Mouse (Mus musculus) liver, postnatal 0 days (tissue): Measurements from ENCODE around the gene Tmem190. TPM values are rescaled to one million over a fixed set of nuclear protein-coding genes. Genes with fewer than 3 reads are reported as not detected.

Source experiments
- ATAC-seq: fragments of 200-750 bp; cut with Nextera tagmentation; 2 replicates; pipeline ENCODE4 v1.8.0; 2017; ENCODE audit warnings: mild to moderate bottlenecking, moderate library complexity
- DNase-seq: peaks from one replicate; pipeline ENCODE4 v3.0.0-alpha.2; 2016
- H3K27ac ChIP-seq: fragments of 300-500 bp; sonication (generic); 2 replicates; pipeline ENCODE4 v1.5.1; 2014; ENCODE audit warnings: antibody characterized with exemption, moderate library complexity, mild to moderate bottlenecking, low read depth
- H3K27me3 ChIP-seq: fragments of 300-500 bp; sonication (generic); 2 replicates; pipeline ENCODE4 v1.6.1; 2014; ENCODE audit warnings: low read length, control low read depth, mixed read lengths; ENCODE audit not compliant: insufficient read depth
- H3K36me3 ChIP-seq: fragments of 300-500 bp; sonication (generic); replicated peaks from 2 replicates; pipeline ENCODE4 v1.6.1; 2014; ENCODE audit warnings: mild to moderate bottlenecking, control low read depth, low read length, moderate library complexity, mixed read lengths; ENCODE audit not compliant: insufficient read depth
- H3K4me1 ChIP-seq: fragments of 300-500 bp; sonication (generic); 2 replicates; pipeline ENCODE4 v1.6.1; 2014; ENCODE audit warnings: antibody characterized with exemption, mild to moderate bottlenecking, control low read depth; ENCODE audit not compliant: insufficient read depth
- H3K4me2 ChIP-seq: fragments of 300-500 bp; sonication (generic); 2 replicates; pipeline ENCODE4 v1.6.1; 2014; ENCODE audit warnings: low read depth, mild to moderate bottlenecking, low read length, moderate library complexity, mixed read lengths
- H3K4me3 ChIP-seq: fragments of 300-500 bp; sonication (generic); 2 replicates; pipeline ENCODE4 v1.5.1; 2014; ENCODE audit warnings: low read depth, low read length
- H3K9ac ChIP-seq: fragments of 300-500 bp; sonication (generic); replicated peaks from 2 replicates; pipeline ENCODE4 v1.6.1; 2014; ENCODE audit warnings: mild to moderate bottlenecking, moderate library complexity
- H3K9me3 ChIP-seq: fragments of 300-500 bp; sonication (generic); 2 replicates; pipeline ENCODE4 v1.6.1; 2016; ENCODE audit warnings: mild to moderate bottlenecking, control low read depth, low read length, mixed read lengths
- CTCF ChIP-seq: sonication (generic); IDR thresholded peaks from 2 replicates; pipeline ENCODE4 v1.5.1; 2016; ENCODE audit warnings: antibody characterized with exemption, low read depth
- EP300 ChIP-seq: IDR thresholded peaks from 2 replicates; pipeline ENCODE4 v1.6.1; 2016; ENCODE audit warnings: antibody characterized with exemption, low read depth, mild to moderate bottlenecking
- WGBS: fragments of 180-500 bp; shearing (Covaris S2); extraction: QIAGEN DNeasy Blood & Tissue Kit; methylation state at CpG from one replicate; pipeline ENCODE4 v1.1.7; 2014; ENCODE audit not compliant: insufficient replicate concordance; 5-methylcytosine and 5-hydroxymethylcytosine counted together
- polyA plus RNA-seq: library from polyadenylated mRNA; unstranded; fragments of >200 nt; fragmentation: Nextera tagmentation; extraction: Ambion mirVana; gene quantifications from 2 replicates; pipeline ENCODE4 v1.2.1, GENCODE M21; 2015

The Tmem190 gene
- polyA plus RNA-seq, 1 experiment from 2014 or later: 0.34 TPM

DNA sequence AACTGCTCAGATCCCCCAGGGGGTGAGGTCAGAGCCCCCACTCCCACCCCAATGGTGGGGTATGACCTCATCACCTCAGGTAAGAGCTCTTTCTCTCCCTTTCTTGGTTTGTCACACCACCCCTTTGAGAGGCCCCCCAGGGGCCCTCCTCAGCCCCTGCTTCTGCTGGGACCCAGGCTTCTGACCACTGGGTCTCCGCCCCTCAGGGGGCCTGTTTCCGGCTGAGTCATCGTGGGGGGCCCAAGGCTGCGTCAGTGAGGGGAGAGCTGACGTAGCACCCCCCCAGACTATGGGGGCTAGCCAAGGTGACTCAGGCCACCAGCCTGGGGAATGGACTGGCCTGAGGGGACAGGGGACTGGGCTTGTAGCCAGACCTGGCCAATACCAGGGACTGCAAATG is 2.8 kb upstream of the Tmem190 start:
- DNase-seq (no peak), ATAC-seq (no peak)
- H3K27ac ChIP-seq: no peak overlapping the region
- no peaks in the 10 kb centered on the region for H3K9me3 ChIP-seq
- peaks cover 51% of the 10 kb centered on the region for H3K27me3 ChIP-seq
- no peak overlapping the region for H3K9ac ChIP-seq
- no peak overlapping the region for H3K4me2 ChIP-seq
- peaks cover 9% of the 10 kb centered on the region for H3K4me1 ChIP-seq
- H3K36me3 ChIP-seq: 0 out of 2 replicates have a peak, but pooled peaks cover 4% of the 10 kb centered on the region
- H3K4me3 ChIP-seq: no peak overlapping the region
- no peak for TF ChIP-seq EP300
- TF ChIP-seq CTCF: no peak
- WGBS: 17% methylated on average over 5 of the region's 5 CpGs

DNA sequence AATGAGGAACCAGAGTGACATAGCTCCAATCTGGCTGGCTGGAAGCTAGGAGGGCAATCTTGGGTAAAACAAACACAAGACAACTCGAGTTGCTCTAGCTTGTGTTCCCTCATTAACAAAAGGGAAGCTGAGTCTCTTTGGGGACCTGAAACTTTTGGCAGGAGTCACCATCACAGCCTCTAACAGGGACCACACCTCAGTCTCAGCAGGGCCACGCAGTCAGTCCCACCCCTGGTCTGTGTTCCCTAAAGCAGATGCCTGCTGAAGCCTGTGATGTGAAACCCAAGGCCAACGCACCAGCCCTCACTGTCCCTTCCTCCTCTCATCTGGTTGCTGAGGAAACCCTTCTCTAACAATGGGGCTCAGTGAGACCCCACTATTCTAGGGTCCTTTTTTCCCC is 607 bp upstream of the Tmem190 start:
- ATAC-seq (no peak), DNase-seq (no peak)
- Histone ChIP-seq H3K27ac (no peak overlapping the region), H3K36me3 (0 out of 2 replicates have a peak, but pooled peaks cover 4% of the 10 kb centered on the region), H3K27me3 (peaks cover 29% of the 10 kb centered on the region), H3K4me2 (no peak overlapping the region), H3K9me3 (no peaks in the 10 kb centered on the region), H3K9ac (no peak overlapping the region), H3K4me3 (no peak overlapping the region), H3K4me1 (peaks cover 5% of the 10 kb centered on the region; the same call in 1 of the 2 replicates)
- 44% methylated on average over 3 of the region's 3 CpGs for WGBS
- no peak for TF ChIP-seq EP300
- TF ChIP-seq CTCF: no peak

DNA sequence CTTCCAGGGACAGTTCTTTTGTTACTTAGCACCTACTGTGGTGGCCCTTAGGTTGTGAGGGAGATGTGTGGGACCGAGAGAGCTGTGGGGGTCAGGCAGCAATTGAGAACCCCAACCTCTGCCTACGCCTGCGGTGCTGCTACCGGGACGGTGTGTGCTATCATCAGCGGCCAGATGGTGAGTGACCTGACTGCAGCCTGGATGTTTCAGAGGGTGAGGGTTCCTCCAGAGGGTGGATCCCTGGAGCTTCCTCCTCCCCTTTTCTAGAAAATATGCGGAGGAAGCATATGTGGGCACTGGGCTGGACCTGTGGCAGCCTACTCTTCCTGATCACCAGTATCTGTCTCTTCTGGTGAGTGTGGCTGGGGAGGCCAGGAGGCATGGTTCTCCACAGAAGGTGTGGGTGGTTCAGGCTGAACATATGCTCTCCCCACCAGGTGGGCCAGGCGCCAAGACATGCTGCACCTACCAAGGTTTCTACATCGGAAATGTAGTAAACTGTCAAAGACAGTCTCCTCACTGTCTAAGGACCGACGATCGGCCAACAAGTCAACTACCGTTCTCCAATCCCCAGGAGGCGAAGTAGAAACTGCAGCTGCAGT is 1.0 kb downstream of the Tmem190 start:
- Histone ChIP-seq H3K9me3 (no peaks in the 10 kb centered on the region), H3K9ac (no peak overlapping the region)
- WGBS: 52% methylated on average over 14 of the region's 14 CpGs

DNA sequence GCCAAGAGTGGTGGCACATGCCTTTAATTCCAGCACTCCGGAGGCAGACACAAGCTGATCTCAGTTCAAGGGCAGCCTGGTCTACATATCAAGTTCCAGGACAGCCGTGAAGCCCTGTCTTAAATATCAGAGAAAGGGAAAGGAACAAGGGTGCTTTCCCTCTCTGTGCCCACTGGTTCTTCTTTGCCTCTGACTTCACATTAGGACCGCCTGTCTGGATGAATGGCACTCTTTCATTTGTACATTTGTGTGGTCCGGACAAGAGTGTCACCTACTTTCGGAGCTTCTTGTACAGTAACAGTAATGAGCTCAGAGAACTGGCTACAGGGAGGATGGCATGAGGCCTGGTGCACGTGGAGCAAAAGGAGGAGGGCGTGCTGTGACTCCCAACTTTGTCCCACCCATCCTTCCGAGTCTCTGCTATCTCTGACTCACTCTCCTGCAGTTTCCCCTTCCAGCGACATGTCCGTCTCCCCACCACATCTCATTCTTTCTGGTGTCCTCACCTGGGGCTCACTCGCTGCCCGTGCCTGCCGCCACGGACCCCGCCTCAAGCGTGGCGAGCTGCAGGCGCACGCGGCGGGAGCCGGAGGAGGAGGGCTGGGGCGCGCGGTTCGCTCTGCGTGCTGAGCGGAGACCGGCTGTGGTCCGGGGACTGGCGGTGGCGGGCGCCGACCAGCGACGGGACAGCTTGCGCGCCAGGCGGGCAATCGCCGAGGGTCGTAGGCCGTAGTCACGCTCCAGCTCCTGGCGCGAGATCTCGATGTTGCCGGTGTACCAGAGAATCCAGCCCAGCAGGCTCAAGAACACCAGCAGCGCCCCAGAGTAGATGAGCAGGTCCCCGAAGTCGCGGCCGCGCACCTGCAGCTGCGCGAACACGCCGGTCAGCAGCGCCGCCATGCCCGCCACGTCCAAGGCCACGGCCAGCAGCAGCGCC is 6.0 kb downstream of the Tmem190 start:
- peak overlapping the region; percentile 85 for H3K9ac ChIP-seq

More for the DNA sequence above, 1.0 kb downstream of the Tmem190 start:
- DNase-seq (peak; percentile 33), ATAC-seq (peak; percentile 73)
- 0 out of 2 replicates have a peak, but pooled peaks cover 4% of the 10 kb centered on the region for H3K36me3 ChIP-seq
- TF ChIP-seq CTCF (no peak), EP300 (no peak)
- H3K27me3 ChIP-seq: peaks cover 13% of the 10 kb centered on the region
- H3K4me2 ChIP-seq: no peak overlapping the region
- H3K27ac ChIP-seq: no peak overlapping the region
- no peak overlapping the region for H3K4me3 ChIP-seq
- peaks cover 8% of the 10 kb centered on the region for H3K4me1 ChIP-seq

DNA sequence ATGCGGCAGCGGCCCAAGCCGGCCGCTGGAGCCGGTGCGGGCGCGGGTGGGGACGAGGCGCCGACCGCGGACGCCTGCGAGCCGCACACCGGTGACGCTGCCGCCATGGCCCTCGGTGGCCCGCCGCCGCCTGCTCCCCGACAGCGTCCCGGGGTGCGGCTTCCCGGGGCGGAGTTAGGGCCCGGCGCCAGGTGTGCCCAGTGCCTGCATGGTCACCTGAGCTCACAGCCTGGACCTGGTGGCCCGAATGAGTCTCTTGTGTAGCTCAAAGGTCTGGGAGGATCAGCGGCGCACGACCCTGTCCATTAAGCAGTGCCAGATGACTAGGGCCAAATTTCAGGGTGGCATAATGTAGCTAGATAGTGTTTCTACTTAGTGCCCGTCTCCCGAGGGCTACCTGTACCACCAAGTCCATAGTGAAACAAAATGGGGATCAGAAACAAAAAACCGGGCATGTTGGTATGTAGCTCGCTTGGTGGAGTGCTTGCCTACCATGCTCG is 6.7 kb downstream of the Tmem190 start, which contains the start of gene Tmem238:
Gene Tmem238, minus strand, starts transcription at position 221 of the 500 bp plus-strand sequence.
- DNase-seq (peak; percentile 83), ATAC-seq (peak; percentile 50)
- H3K4me3 ChIP-seq: peak within 1 kb of the TSS; percentile 73
- WGBS: 10% methylated on average over 33 of the region's 40 CpGs
- no peaks in the 10 kb centered on the region for H3K27me3 ChIP-seq
- peak within 1 kb of the TSS; percentile 85 for H3K9ac ChIP-seq
- peaks cover 12% of the 10 kb centered on the region for H3K36me3 ChIP-seq
- TF ChIP-seq EP300 (no peak), CTCF (no peak)
- peak within 1 kb of the TSS; percentile 78 for H3K27ac ChIP-seq
- H3K4me2 ChIP-seq: peak within 1 kb of the TSS; percentile 98
- no peaks in the 10 kb centered on the region for H3K9me3 ChIP-seq
- peaks cover 28% of the 10 kb centered on the region for H3K4me1 ChIP-seq

More for the DNA sequence above, 6.0 kb downstream of the Tmem190 start:
- no peaks in the 10 kb centered on the region for H3K27me3 ChIP-seq
- WGBS: 2% methylated on average over 50 of the region's 64 CpGs
- peak overlapping the region; percentile 73 for H3K4me3 ChIP-seq
- ATAC-seq (peak; percentile 35), DNase-seq (peak; percentile 70)
- TF ChIP-seq CTCF: peak; percentile 44
- no peak for TF ChIP-seq EP300
- peaks cover 5% of the 10 kb centered on the region; the same call in 1 of the 2 replicates for H3K36me3 ChIP-seq
- H3K27ac ChIP-seq: peak overlapping the region; percentile 78
- H3K4me2 ChIP-seq: peak overlapping the region; percentile 98
- no peaks in the 10 kb centered on the region for H3K9me3 ChIP-seq
- H3K4me1 ChIP-seq: peaks cover 24% of the 10 kb centered on the region
